Mouse (Mus musculus) kidney, postnatal 0 days (tissue): ENCODE measurements around the gene Tgfa. TPM values are rescaled to one million over a fixed set of nuclear protein-coding genes. Genes with fewer than 3 reads are reported as not detected.

ENCODE experiments used
- ATAC-seq: fragments of 200-750 bp; cut with Nextera tagmentation; replicated peaks from 2 replicates; pipeline ENCODE4 v1.8.0; 2017; ENCODE audit warnings: low read depth, moderate number of reproducible peaks, moderate TSS enrichment, moderate library complexity; ENCODE audit not compliant: low FRiP score
- DNase-seq: peaks from one replicate; pipeline ENCODE4 v3.0.0-alpha.2; 2016; ENCODE audit warnings: low spot score
- H3K27ac ChIP-seq: fragments of 300-500 bp; sonication (generic); 2 replicates; pipeline ENCODE4 v1.5.1; 2014; ENCODE audit warnings: mild to moderate bottlenecking
- H3K27me3 ChIP-seq: fragments of 300-500 bp; sonication (generic); 2 replicates; pipeline ENCODE4 v1.6.1; 2014; ENCODE audit warnings: low read length, mixed read lengths; ENCODE audit not compliant: insufficient read depth
- H3K36me3 ChIP-seq: fragments of 300-500 bp; sonication (generic); 2 replicates; pipeline ENCODE4 v1.6.1; 2014; ENCODE audit warnings: low read length, mixed read lengths; ENCODE audit not compliant: insufficient read depth
- H3K4me1 ChIP-seq: fragments of 300-500 bp; sonication (generic); replicated peaks from 2 replicates; pipeline ENCODE4 v1.6.1; 2014; ENCODE audit warnings: antibody characterized with exemption, low read length, mixed read lengths; ENCODE audit not compliant: insufficient read depth
- H3K4me2 ChIP-seq: fragments of 300-500 bp; sonication (generic); 2 replicates; pipeline ENCODE4 v1.6.1; 2014; ENCODE audit warnings: mild to moderate bottlenecking, low read length, moderate library complexity, mixed read lengths
- H3K4me3 ChIP-seq: fragments of 300-500 bp; sonication (generic); replicated peaks from 2 replicates; pipeline ENCODE4 v1.5.1; 2014; ENCODE audit warnings: low read depth, low read length
- H3K9ac ChIP-seq: fragments of 300-500 bp; sonication (generic); 2 replicates; pipeline ENCODE4 v1.6.1; 2014; ENCODE audit warnings: low read depth, low read length
- H3K9me3 ChIP-seq: fragments of 300-500 bp; sonication (generic); replicated peaks from 2 replicates; pipeline ENCODE4 v1.6.1; 2016; ENCODE audit warnings: low read length, inconsistent platforms, mixed read lengths
- CTCF ChIP-seq: IDR thresholded peaks from 2 replicates; pipeline ENCODE4 v1.5.1; 2016; ENCODE audit warnings: antibody characterized with exemption, low read depth, mild to moderate bottlenecking, moderate library complexity
- WGBS: fragments of 180-500 bp; shearing (Covaris S2); extraction: QIAGEN DNeasy Blood & Tissue Kit; methylation state at CpG from one replicate; pipeline ENCODE4 v1.1.7; 2014; 5-methylcytosine and 5-hydroxymethylcytosine counted together
- polyA plus RNA-seq: library from polyadenylated mRNA; unstranded; fragments of >200 nt; fragmentation: Nextera tagmentation; extraction: Ambion mirVana; gene quantifications from 2 replicates; pipeline ENCODE4 v1.2.1, GENCODE M21; 2015

The Tgfa gene
- polyA plus RNA-seq, 1 experiment from 2014 or later: 6.1 TPM

DNA sequence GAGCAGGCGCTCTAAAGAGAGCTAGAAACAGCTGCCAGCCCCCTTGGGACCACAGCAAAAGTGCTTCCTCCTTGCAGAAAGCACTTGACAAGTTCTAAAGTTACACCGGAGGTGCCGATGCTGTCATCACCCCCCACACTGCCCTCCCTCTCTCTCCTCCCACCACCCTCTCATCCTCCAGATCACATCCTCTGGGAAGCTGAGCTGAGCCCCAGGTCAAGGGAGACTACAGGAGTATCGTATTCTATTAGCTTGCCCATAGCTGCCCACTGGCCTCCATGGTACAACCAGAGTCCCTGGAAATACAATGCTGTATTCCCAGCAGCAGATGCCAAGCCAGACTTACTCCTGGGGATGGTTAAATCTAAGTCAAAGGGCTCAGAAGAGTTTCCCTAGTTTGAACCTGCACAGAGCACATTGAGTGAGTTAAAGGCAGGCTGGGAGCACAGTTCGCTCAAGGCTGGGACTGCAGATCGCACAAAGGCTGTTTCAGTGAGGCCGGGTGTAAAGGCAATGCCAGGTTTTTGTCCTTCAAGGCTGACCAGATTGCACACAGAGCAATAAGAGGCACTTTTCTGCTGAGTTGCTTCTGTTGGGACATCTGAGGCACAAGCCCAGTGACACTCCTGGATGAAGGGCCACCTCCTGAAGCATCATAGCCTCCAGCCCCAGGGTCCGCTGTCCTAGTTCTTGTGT, 75.5 kb downstream of the Tgfa start:
- Histone ChIP-seq H3K27ac (no peak overlapping the region), H3K36me3 (no peaks in the 10 kb centered on the region), H3K4me3 (no peak overlapping the region), H3K9me3 (no peaks in the 10 kb centered on the region), H3K4me1 (no peaks in the 10 kb centered on the region), H3K27me3 (no peaks in the 10 kb centered on the region), H3K4me2 (no peak overlapping the region), H3K9ac (no peak overlapping the region)
- 39% methylated on average over 8 of the region's 8 CpGs for WGBS
- ATAC-seq (peak; percentile 51; the same call in 1 of the 2 replicates), DNase-seq (peak; percentile 86)
- no peak for TF ChIP-seq CTCF

GRCm38 (mm10) chr6:86271130-86271529, 76.1 kb downstream of the Tgfa start:
- Histone ChIP-seq H3K9me3 (no peaks in the 10 kb centered on the region), H3K4me2 (no peak overlapping the region), H3K9ac (no peak overlapping the region), H3K27ac (no peak overlapping the region), H3K27me3 (no peaks in the 10 kb centered on the region), H3K4me3 (no peak overlapping the region), H3K36me3 (no peaks in the 10 kb centered on the region), H3K4me1 (no peaks in the 10 kb centered on the region)
- 82% methylated on average over 5 of the region's 5 CpGs for WGBS
- no peak for DNase-seq
- ATAC-seq: no peak
- no peak for TF ChIP-seq CTCF

- Histone ChIP-seq H3K9ac (no peak overlapping the region), H3K4me1 (no peaks in the 10 kb centered on the region), H3K36me3 (no peaks in the 10 kb centered on the region), H3K27me3 (no peaks in the 10 kb centered on the region), H3K4me2 (no peak overlapping the region), H3K27ac (no peak overlapping the region), H3K9me3 (no peaks in the 10 kb centered on the region), H3K4me3 (no peak overlapping the region)
- WGBS: 98% methylated on average over 4 of the region's 4 CpGs
- ATAC-seq (no peak), DNase-seq (no peak)
- peak; percentile 39 for TF ChIP-seq CTCF
Measured at GRCm38 (mm10) chr6:86275704-86276103, 80.7 kb downstream of the Tgfa start.

DNA sequence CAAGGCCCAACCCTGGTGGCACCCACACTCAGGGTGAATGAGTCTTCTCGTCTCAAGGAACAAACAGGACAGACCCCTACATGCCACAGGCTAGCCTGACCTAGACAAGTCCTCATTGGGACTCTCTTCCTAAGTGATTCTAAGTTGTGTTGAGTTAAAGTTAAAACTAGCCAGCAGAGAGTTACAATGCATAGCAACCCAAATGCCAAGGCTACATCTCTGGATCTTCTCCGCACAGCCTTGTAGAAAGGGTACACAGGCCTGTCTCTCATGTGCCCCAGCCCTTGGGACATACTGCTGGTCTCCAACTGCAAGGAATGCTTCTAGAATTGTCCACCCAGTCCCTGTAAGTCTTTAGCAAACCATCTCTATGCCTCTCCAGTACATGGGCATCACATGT, 81.8 kb downstream of the Tgfa start:
- ATAC-seq: no peak
- DNase-seq: no peak
- H3K4me1 ChIP-seq: no peaks in the 10 kb centered on the region
- no peak overlapping the region for H3K27ac ChIP-seq
- no peaks in the 10 kb centered on the region for H3K27me3 ChIP-seq
- H3K9ac ChIP-seq: no peak overlapping the region
- no peaks in the 10 kb centered on the region for H3K36me3 ChIP-seq
- no peak overlapping the region for H3K4me2 ChIP-seq
- H3K4me3 ChIP-seq: no peak overlapping the region
- no peaks in the 10 kb centered on the region for H3K9me3 ChIP-seq
- 89% methylated on average over 2 of the region's 2 CpGs for WGBS
- no peak for TF ChIP-seq CTCF

DNA sequence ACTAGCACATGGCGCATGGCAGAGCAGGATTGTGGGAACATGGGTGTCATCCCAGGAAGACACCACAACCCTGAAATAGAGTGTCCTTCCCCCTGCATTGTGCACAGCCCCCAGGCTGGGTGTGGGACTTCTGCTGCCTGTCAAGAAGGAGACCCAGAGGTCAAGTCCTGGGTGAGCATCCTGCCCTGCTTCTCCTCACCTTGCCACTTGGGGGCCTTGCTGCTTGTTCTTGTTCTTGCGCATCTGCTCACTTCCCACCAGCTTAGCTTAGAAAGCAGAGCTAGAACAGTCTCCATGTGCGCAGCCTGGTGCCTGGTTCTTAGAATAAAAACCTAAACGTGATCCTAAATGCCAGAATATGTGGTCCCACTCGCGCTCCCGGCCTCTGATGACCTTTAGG, 82.6 kb downstream of the Tgfa start:
- no peak for ATAC-seq
- no peaks in the 10 kb centered on the region for H3K27me3 ChIP-seq
- 82% methylated on average over 7 of the region's 7 CpGs for WGBS
- no peaks in the 10 kb centered on the region for H3K4me1 ChIP-seq
- TF ChIP-seq CTCF: no peak; the same call in 1 of the 2 replicates
- H3K36me3 ChIP-seq: no peaks in the 10 kb centered on the region
- no peak overlapping the region for H3K27ac ChIP-seq
- no peak for DNase-seq
- H3K9ac ChIP-seq: no peak overlapping the region
- no peak overlapping the region for H3K4me2 ChIP-seq
- H3K9me3 ChIP-seq: no peaks in the 10 kb centered on the region
- no peak overlapping the region for H3K4me3 ChIP-seq

- no peak overlapping the region for H3K9ac ChIP-seq
- no peak overlapping the region for H3K4me2 ChIP-seq
- no peak for ATAC-seq
- H3K27ac ChIP-seq: no peak overlapping the region
- no peak for TF ChIP-seq CTCF
- H3K27me3 ChIP-seq: no peaks in the 10 kb centered on the region
- H3K36me3 ChIP-seq: no peaks in the 10 kb centered on the region
- H3K4me3 ChIP-seq: no peak overlapping the region
- no peak for DNase-seq
- WGBS: 90% methylated on average over 11 of the region's 11 CpGs
- no peaks in the 10 kb centered on the region for H3K9me3 ChIP-seq
- no peaks in the 10 kb centered on the region for H3K4me1 ChIP-seq
Measured at GRCm38 (mm10) chr6:86281573-86282210, 86.7 kb downstream of the Tgfa start.
